Mouse (Mus musculus) kidney, adult 2 months (tissue): ENCODE data around the gene Kif18b.

Experiments
- CTCF ChIP-seq: fragments of 200-500 bp; conservative IDR thresholded peaks from 2 replicates; pipeline ENCODE4 v1.5.1; 2011; ENCODE audit warnings: low read depth, mild to moderate bottlenecking, control low read depth, low read length, moderate library complexity, mixed read lengths; ENCODE audit not compliant: insufficient read depth, insufficient read length
- POLR2A ChIP-seq: fragments of 200-500 bp; IDR thresholded peaks from one replicate; pipeline ENCODE4 v1.6.1; 2011; ENCODE audit warnings: low read depth, low read length, control low read depth

GRCm38 (mm10) chr11:102972326-102972725, 47.4 kb upstream of the Kif18b start:
- no peak for TF ChIP-seq CTCF
- TF ChIP-seq POLR2A: no peak
